Mouse (Mus musculus) testis, adult 2 months (tissue): ENCODE measurements around the gene Ifrd1. TPM values are rescaled to one million over a fixed set of nuclear protein-coding genes. Genes with fewer than 3 reads are reported as not detected.

Source experiments
- H3K27ac ChIP-seq: fragments of 200-500 bp; 2 replicates; pipeline ENCODE4 v1.5.1; 2012; ENCODE audit warnings: low read depth, low read length; ENCODE audit not compliant: control insufficient read depth, insufficient read depth
- H3K27me3 ChIP-seq: fragments of 200-500 bp; 2 replicates; pipeline ENCODE4 v1.6.1; 2012; ENCODE audit warnings: mild to moderate bottlenecking, low read length, moderate library complexity; ENCODE audit not compliant: control insufficient read depth, insufficient read depth
- H3K36me3 ChIP-seq: fragments of 200-500 bp; 2 replicates; pipeline ENCODE4 v1.6.1; 2012; ENCODE audit warnings: mild to moderate bottlenecking, low read length; ENCODE audit not compliant: control insufficient read depth, insufficient read depth
- H3K4me1 ChIP-seq: fragments of 200-500 bp; 2 replicates; pipeline ENCODE4 v1.6.1; 2012; ENCODE audit warnings: low read length; ENCODE audit not compliant: control insufficient read depth, insufficient read depth
- H3K4me3 ChIP-seq: fragments of 200-500 bp; 2 replicates; pipeline ENCODE4 v1.5.1; 2012; ENCODE audit warnings: low read depth, mild to moderate bottlenecking, low read length, moderate library complexity, mixed read lengths; ENCODE audit not compliant: control insufficient read depth
- CTCF ChIP-seq: fragments of 200-500 bp; IDR thresholded peaks from 2 replicates; pipeline ENCODE4 v1.5.1; 2012; ENCODE audit warnings: low read depth, mild to moderate bottlenecking, inconsistent platforms, low read length, moderate library complexity; ENCODE audit not compliant: control insufficient read depth, insufficient read depth, insufficient replicate concordance
- POLR2A ChIP-seq: fragments of 200-500 bp; IDR thresholded peaks from 2 replicates; pipeline ENCODE4 v1.6.1; 2012; ENCODE audit warnings: low read depth, mild to moderate bottlenecking, inconsistent platforms, low read length, moderate library complexity; ENCODE audit not compliant: control insufficient read depth
- polyA plus RNA-seq: library from polyadenylated mRNA; depleted of rRNA; stranded (reverse); fragments of >200 nt; gene quantifications from 2 replicates; pipeline ENCODE4 v1.2.3, GENCODE M21; 2012

Ifrd1 gene
- polyA plus RNA-seq, 1 experiment: 11.3 TPM

DNA sequence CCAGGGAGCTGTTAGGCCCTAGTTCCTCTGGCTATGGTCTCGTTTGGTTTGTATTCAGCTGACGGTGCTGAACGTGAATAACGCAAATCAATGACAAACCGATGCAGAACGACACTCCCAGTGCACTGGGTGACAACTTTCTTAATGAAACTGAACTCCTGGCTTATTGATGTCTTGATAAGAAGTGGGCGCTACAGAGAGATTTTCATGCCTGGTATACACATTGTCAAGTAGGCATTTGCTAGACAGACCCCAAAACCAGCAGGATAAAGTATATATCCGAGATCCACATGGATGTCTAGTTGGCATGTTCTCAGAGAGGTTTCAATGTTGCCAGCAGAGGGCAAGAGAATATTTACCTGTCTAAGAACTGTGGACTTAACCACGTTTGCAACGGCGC lies 6.4 kb upstream of the Ifrd1 start:
- no peaks in the 10 kb centered on the region for H3K4me1 ChIP-seq
- H3K36me3 ChIP-seq: no peaks in the 10 kb centered on the region
- TF ChIP-seq POLR2A (no peak), CTCF (no peak)
- no peak overlapping the region for H3K27ac ChIP-seq
- no peaks in the 10 kb centered on the region for H3K27me3 ChIP-seq
- no peak overlapping the region for H3K4me3 ChIP-seq

DNA sequence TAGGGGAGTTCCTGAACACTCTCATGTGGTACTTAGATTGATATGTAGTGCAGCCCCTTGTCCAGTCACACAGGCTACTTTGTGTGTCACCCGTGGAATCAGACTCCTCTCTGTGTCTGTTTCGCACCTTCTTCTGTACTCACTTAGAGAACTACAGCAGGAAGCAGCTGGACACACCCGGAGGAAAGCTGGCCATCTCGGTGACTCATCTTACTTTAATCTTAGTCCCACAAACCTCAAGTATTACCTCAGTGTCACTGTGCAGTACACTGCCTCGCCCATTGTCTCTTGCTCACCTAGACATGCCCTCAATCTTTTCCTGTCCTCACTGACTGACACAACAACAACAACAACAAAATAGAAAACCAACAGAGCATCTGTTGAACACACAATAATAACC lies 4.9 kb upstream of the Ifrd1 start:
- no peaks in the 10 kb centered on the region for H3K36me3 ChIP-seq
- TF ChIP-seq CTCF (no peak), POLR2A (no peak)
- H3K4me3 ChIP-seq: no peak overlapping the region

DNA sequence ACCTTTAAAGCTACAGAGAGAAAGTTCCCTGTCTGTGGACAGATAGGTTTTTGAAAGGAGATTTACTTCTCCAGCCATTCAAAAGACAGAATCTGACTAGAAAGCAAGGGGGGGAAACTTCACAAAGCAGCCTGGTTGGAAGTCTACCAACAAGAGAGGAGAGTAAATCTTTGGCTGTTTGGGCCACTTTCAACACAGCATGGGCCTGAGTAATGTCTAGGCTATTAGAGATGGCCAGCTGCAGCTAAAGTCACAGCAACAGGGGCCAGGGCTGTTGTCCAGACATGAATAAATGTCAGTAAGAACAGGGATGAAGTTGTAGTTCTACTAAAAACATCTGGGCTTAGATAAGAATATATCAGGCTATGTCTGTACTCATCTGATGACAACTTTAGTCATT lies 2.0 kb upstream of the Ifrd1 start:
- Histone ChIP-seq H3K4me3 (no peak overlapping the region), H3K27me3 (no peaks in the 10 kb centered on the region), H3K4me1 (no peaks in the 10 kb centered on the region), H3K36me3 (no peaks in the 10 kb centered on the region), H3K27ac (no peak overlapping the region)
- TF ChIP-seq CTCF: no peak
- TF ChIP-seq POLR2A: no peak

More for the DNA sequence above, 4.9 kb upstream of the Ifrd1 start:
- no peaks in the 10 kb centered on the region for H3K27me3 ChIP-seq
- H3K27ac ChIP-seq: no peak overlapping the region
- H3K4me1 ChIP-seq: no peaks in the 10 kb centered on the region

DNA sequence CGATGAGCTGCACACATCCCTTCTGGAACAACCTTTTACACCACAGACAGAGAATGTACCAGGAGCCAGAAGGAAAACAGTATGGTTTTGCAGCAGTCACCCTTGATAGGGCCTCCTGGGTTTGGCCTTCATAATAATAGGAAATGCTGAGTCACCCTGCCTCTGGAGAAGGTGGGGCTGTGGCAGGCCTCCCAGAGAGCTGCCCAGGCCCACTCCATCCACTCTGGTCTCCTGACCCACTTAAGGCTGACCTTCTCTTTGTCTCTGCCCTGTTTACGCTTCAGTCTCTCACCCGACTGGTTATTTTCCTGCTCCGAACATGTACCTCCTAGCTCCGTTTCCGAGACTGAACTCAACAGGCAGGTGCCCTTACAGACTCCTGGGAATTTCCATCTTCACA lies 328 bp downstream of the Ifrd1 start:
- Histone ChIP-seq H3K27ac (no peak overlapping the region), H3K4me1 (no peaks in the 10 kb centered on the region), H3K36me3 (no peaks in the 10 kb centered on the region), H3K4me3 (no peak overlapping the region), H3K27me3 (no peaks in the 10 kb centered on the region)
- TF ChIP-seq POLR2A (no peak), CTCF (no peak)

DNA sequence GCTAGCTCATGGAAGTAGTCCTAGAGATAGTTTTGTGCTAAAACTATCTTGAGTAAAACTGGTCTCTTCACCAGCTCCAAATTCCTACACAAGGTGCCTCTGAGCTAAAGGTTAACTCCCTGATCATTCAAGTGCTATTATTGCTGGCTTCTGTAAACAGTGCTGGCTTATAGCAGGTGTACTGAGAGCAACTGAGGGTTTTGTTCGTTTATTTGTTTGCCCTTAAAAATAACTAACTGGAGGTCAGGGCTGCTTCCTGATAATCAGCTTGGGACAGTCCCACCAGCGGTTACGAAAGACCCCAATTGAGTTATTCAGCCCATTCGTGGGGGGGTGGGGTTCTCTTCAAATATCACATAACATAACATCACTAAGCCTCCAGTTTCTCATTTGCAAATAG lies 920 bp downstream of the Ifrd1 start:
- H3K27me3 ChIP-seq: no peaks in the 10 kb centered on the region
- no peak for TF ChIP-seq CTCF
- TF ChIP-seq POLR2A: no peak
- no peaks in the 10 kb centered on the region for H3K36me3 ChIP-seq
- no peak overlapping the region for H3K27ac ChIP-seq
- H3K4me3 ChIP-seq: no peak overlapping the region
- H3K4me1 ChIP-seq: no peaks in the 10 kb centered on the region

DNA sequence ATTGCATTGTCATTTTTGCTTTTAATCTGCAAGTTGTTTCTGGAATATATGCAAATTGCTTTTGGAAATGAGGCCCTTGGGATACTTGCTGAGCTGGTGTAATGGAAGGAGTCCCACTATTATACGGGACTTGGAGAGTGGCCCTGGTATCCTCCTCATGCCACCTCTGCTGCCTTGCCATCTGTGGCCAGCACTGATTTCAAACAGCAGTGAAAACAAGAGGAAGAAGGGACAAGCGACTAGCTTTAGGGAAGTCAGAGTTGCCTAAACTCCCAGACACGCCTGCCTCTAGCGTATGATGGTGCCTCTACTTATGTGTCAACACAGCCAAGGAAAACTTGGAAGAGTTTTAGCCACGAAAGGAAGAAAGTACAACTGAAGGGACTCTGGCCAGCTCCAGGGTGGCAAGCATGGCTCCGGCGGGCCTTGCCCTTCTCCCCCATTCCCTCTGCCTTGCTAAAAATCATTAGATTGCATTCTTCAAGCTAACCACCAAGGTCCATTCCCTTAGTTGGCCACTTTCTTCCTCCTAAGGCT lies 2.8 kb downstream of the Ifrd1 start:
- Histone ChIP-seq H3K4me1 (no peaks in the 10 kb centered on the region), H3K27me3 (no peaks in the 10 kb centered on the region), H3K27ac (no peak overlapping the region), H3K4me3 (no peak overlapping the region), H3K36me3 (no peaks in the 10 kb centered on the region)
- TF ChIP-seq POLR2A: no peak

DNA sequence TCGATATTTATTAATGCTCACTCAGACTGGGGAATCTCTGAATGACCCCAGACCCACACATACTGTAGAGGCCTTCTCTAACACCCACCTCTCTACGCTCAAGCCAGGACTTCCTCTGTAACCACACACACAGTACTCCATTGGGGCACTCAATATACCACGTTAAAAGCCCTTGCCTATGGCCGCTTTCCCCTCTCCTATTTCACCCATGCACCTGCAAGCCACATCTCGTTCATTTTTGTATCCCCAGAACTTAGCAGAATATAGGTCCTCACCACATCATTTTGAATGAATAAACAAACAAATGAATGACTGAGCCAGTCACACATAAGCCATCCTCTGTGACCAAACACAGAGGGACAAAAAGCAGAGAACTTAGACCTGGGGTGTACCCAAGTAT lies 3.4 kb downstream of the Ifrd1 start:
- Histone ChIP-seq H3K36me3 (no peaks in the 10 kb centered on the region), H3K27me3 (no peaks in the 10 kb centered on the region), H3K4me1 (no peaks in the 10 kb centered on the region), H3K4me3 (no peak overlapping the region), H3K27ac (no peak overlapping the region)
- TF ChIP-seq POLR2A (no peak), CTCF (no peak)

DNA sequence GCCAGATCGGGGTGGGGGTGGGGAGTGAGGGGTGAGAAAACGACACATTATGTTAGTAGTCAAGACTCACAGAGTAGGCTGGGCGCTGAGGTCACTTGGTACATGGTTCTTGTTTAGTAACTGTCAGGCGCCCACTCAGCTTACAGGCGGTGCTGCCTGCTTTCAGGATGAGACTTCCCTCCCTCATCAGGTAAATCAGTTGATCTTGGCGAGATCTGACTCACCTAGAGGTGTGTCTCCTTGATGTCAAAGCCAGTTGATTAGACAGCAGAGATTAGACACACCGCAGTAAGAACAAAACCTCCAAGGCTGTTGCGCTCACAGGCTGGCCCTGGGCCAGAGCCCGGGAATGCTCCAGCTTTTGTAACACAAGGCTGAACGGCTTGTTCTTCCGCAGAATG lies 4.5 kb downstream of the Ifrd1 start:
- Histone ChIP-seq H3K27me3 (no peaks in the 10 kb centered on the region), H3K4me3 (no peak overlapping the region), H3K4me1 (no peaks in the 10 kb centered on the region), H3K27ac (no peak overlapping the region), H3K36me3 (no peaks in the 10 kb centered on the region)
- TF ChIP-seq CTCF: no peak
- TF ChIP-seq POLR2A: no peak
